Mouse (Mus musculus) embryo, embryonic 11 days (tissue): ENCODE measurements around the gene Arhgap30.

Experiments
- DNase-seq: peaks from one replicate; pipeline ENCODE4 v3.0.0-alpha.2; 2015

Arhgap30 gene

DNA sequence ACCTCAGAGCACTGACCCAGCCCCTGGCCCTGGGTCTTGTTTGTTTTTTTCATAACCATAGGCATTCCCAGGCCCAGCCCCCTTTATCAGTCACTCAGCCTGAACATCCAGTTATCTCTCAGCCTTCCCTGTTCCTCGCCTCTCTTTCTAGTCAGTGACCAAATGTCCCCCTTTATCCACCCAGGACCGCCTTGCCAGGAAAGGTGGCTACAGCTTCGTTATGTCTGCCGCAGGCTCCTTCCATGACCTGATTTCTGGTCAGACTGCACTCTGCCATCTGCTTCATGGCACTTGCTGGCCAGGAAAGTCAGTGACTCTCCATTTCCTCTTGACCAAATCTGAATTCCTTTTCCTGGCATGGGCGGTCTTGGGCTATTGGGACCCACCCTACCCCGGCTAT, 10.5 kb upstream of the Arhgap30 start:
- DNase-seq = no peak

DNA sequence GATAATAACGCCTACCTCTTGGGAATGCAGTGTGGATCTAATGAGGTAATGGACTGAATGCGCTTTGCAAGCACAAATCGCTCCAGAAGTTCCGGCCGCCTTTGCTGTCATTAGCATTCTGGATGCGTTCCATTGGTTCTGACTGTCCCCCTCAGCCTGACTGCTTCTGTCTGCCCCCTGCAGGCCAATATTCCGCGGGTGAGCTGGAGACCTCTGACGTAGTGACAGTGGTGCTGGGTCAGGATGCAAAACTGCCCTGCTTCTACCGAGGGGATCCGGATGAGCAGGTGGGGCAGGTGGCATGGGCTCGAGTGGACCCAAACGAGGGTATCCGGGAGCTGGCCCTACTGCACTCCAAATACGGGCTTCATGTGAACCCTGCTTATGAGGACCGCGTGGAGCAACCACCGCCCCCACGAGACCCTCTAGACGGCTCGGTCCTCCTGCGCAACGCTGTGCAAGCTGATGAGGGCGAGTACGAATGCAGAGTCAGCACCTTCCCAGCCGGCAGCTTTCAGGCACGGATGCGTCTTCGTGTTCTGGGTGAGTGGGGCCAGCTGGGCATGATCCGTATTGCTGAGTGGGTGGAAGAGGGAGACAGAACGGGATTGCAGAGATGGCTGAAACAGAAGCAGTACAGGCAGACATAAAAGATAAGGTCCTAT, 8.7 kb upstream of the Arhgap30 start:
- peak; percentile 86 for DNase-seq

DNA sequence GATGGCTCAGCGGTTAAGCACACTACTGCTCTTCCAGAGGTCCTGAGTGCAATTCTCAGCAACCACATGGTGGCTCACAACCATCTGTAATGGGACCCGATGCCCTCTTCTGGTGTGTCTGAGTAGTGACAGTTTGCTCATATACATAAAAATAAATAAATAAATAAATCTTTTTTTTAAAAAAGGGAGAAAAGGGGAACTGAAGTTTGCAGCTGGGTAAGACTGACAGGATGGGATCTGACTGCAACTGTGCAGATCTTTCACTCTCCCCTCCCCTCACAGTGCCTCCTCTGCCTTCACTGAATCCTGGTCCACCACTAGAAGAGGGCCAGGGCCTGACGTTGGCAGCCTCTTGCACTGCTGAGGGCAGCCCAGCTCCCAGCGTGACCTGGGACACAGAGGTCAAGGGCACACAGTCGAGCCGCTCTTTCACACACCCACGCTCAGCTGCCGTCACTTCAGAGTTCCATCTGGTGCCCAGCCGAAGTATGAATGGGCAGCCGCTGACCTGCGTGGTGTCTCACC, 6.6 kb upstream of the Arhgap30 start:
- no peak for DNase-seq

DNA sequence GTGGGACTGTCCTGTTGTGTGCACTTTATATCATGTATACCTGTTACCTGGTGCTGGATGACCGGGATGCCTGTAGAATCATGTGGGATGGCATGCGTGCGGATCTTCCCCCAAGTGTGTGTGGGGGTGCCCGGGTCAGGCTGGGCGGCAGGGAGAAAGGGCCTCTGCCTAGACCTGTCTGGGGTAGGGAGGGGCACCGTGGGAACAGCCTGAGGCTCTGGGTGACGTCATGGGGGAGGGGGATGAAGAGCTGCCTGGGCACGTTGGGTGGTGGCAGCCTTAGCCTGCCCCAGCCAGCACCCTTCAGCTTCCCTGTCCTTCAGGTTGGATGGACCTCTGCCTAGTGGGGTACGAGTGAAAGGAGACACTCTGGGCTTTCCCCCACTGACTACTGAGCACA, 4.4 kb upstream of the Arhgap30 start:
- no peak for DNase-seq

DNA sequence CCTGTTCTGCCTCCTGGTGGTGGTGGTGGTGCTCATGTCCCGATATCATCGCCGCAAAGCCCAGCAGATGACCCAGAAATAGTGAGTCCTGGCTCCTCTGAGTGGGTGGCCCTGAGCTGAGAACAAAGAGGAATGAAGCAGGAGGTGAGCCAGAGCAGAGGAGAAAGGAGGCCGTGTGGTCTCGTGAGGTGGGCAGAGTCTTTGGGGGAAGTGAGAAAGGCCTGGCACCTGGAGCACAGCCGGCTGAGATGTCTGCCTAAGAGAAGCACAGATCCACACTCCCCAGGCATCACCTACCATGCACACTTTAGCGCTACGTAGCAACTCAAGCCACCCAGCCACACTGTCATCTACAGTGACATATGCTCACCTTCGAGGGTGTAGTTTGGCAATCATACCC, 3.6 kb upstream of the Arhgap30 start:
- DNase-seq = no peak

DNA sequence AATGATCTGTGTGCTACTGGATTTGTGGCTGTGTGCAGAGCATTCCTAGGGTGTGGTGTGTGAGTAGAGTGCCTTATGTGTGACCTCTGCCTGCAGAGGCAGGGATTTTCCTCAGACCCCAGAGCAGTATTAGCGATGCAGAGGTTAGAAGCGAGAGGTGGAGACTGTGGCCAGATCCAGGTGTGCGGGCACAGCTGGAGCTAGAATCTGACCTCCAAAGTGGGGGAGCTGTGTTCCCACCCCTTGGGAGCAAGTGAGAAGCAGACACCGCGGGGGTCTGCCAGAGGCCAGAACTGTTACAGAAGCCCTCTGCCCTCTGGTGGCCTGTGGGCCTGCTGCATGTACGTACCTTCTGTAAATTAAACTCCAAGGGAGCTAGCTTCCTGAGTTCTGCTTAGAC, 1.7 kb upstream of the Arhgap30 start:
- peak; percentile 72 for DNase-seq

DNA sequence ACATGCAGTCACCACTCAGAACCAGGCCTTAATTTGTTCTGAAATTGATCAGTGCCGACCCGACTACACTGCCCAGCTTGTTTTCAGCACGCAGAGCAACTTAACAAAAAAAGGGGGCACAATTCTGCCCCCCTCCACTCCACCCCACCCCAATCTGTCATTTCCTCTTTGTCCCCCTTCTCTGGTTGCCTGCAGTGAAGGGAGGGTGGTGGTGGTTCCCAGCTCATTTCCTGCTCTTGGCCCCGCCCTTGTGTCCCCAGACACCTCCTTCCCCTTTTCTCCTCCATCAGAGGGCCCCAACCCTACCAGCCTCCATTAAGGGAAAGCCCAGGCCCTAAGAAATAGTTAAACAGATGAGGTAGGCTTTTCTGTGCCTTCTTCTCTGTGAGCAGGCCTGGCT, 1.3 kb downstream of the Arhgap30 start:
- no peak for DNase-seq

DNA sequence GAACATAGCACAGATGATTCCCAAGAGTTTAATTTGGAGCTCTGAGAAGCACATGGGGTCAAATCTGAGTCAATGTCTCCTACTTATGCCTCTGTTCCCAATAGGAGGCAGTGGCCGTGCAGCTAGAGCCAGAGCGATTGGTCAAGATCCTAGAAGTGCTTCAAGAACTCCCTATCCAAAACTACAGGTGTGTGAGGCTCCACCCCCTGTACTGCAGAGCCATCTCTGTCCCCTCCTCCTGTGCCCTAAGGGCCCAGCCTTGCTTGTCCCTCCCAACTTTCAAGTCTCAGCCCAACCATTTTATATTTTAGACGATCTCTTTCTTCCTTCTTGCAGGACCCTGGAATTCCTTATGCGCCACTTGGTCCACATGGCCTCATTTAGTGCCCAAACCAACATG, 13.1 kb downstream of the Arhgap30 start:
- DNase-seq = no peak

DNA sequence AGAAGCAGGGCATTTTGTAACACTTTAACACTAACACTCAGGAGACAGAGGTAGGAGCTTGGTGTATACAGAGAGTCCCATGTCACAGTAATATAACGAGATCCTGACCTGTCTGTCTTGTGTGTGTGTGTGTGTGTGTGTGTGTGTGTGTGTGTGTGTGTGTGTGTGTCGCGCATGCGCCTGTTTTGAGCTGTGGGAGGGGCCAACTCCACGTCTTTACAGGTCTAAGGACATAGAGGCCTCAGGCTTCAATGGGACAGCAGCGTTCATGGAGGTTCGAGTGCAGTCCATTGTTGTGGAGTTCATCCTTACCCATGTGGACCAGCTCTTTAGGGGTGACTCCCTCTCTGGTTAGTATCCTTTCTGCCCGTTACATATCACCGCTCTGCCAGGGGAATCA, 14.2 kb downstream of the Arhgap30 start:
- no peak for DNase-seq

DNA sequence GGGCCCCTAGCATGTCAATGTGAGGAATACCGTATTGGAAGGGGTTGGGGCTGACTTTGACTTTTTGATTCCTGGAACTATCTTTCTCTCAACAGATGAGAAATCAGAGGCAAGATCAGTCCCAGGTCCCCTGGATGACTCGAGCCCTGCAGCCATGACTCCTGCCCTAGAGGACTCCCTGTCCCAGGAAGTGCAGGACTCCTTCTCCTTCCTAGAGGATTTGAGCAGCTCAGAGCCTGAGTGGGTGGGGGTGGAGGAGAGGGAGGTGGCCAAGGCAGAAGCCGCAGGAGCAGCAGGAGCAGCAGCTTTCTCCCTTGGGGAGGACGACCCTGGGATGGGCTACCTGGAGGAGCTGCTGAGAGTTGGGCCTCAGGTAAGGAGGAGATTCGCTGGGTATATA, 18.5 kb downstream of the Arhgap30 start:
- DNase-seq = no peak

DNA sequence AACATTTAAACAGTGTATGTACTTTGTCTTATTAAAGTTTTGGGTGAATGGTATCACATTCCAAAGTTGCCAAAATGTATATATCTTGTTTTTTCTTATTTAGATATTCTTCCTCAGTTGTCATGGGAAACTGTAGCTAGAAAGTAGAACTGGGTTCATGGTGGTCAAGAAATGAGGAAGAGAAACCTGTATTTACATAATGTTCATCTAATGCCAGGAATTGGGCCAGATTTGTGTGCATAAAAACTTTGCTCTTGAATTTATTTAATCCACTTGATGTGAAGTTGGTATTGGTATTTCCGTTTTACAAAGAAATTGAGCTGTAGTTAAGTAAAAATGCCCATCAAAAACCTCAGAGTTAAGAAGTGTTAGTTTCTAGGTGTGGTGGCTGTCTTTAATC, 21.5 kb downstream of the Arhgap30 start:
- no peak for DNase-seq

DNA sequence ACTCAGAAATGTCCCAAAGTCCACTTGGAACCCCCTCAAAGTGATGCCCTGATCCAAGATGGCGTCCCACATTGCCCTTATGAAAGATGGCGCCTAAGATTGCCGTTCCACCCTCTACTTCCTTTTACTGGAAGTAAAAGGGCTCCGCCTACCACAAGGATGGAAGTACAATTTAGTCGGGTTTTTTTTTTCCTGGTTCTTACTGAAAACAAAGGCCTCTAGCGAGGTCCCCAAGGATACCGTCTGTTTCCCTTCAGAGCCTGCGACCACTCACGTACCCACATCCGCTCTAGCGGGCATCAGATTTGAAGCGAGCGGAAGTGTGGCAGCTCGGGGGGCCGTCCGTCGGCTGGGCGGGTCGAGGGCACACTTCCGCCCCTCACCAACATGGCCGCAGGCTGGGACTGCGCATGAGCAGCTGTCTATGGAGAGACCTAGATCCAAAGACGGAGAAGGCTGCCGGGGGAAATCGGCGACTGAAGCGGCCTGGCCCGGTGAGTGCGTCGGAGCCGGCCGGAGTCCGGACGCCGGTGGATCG, 22.3 kb downstream of the Arhgap30 start, which contains the start of gene Usf1:
Usf1 (plus strand) TSS at position 367 of the 538 bp plus-strand sequence.
- peak; percentile 97 for DNase-seq

DNA sequence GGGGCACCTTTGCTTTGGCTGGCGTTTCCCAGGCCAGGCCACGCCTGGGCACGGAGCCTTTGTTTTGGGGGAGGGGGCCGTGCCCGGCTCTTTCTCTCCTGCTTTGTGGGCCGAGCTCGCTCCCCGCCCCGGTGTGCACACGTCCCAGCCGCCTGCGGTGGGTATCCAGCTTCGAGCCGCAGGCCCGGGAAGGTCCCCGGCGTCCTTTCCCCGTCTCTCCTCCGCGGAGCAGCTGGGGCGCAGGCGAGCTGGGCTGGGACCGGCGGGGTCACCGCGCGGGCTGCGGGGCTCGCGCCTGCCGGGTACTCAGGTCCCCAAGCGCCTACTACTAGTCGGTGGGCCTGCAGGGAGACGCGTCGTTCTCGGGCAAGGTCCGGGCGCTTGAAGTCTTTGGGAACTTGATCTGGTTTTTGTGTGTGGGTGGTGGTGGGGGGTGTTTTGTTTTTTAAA, 22.8 kb downstream of the Arhgap30 start:
- no peak for DNase-seq

DNA sequence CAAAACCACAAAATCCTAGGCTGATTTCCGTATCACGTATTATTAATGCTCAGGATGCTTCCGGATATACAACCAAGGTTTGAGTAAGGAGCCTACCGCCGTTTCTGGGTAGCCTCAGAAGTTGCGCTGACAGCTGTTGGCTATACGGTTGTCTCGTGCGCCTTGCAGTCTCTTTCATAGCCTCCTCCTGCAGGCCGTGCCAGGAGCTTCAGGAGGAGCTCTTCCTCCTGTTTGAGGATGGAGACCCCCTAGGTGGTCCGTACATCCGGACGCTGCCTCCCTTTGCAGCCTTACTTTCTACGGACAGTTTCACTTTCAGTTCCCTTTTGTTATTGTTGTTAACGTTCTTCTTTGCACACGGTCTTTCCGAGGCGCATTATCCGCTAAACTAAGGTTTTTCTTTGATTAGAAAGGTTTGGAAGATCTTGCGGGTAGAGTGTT, 23.3 kb downstream of the Arhgap30 start:
- DNase-seq = peak; percentile 78

DNA sequence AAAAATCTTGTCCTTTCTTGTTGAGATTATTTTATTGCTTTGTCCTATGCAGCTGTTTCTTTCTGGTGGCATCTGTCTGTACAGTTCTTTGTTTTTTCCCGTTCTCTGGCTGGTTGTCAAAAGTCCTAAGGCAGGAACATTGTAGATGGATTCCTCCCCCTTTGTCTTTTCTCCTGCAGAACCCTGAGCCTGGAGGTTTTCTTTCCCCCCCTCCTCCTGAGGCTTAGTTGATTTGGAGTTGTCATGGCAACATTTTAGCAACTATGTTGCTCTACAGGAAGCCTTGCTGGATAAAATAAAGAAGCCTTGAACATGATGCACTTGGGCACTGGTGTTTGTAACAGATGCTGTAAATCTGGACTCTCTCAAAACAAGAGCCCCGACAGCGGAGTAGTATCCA, 23.7 kb downstream of the Arhgap30 start:
- peak; percentile 49 for DNase-seq

DNA sequence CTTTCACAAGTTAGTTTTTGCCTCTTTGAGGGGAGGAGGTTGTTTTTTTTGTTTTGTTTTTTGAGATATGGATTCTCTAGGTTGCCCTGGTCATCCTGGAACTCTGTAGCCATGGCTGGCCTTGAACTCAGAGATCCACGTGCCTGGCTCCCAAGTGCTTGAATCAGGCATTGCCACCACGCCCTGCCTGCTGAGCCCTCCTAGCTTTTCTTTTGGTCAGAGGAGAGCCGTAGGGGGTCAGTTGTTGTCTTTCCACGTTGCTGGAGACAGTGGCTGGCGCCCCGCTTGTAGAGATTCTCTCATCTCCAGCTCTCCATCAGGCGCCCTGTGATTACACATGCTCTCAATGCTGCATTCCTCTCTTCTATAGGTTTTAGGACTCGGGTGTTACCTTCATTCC, 24.9 kb downstream of the Arhgap30 start:
- DNase-seq = no peak

DNA sequence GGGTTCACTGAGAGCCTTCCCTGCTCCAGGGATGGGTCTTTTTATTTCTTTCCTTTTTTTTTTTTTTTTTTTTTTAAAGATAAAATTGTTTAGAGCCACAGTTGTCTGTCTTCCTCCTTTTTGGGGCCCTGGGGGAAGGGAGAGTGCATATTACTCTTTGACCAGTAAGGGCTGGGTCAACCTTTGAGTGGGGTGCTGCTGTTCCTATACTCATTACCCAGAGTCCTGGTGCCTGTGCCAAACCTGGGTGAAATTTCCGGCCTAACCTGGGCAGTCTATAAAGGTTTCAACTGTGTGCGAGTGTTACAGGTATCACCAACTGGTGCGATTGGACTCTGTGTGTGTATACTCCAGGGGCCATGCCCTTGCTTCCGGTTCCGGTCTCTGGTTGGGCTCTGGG, 29.9 kb downstream of the Arhgap30 start, which contains the start of gene Tstd1:
Tstd1 (plus strand) TSS at position 213 of the 400 bp plus-strand sequence.
- no peak for DNase-seq

DNA sequence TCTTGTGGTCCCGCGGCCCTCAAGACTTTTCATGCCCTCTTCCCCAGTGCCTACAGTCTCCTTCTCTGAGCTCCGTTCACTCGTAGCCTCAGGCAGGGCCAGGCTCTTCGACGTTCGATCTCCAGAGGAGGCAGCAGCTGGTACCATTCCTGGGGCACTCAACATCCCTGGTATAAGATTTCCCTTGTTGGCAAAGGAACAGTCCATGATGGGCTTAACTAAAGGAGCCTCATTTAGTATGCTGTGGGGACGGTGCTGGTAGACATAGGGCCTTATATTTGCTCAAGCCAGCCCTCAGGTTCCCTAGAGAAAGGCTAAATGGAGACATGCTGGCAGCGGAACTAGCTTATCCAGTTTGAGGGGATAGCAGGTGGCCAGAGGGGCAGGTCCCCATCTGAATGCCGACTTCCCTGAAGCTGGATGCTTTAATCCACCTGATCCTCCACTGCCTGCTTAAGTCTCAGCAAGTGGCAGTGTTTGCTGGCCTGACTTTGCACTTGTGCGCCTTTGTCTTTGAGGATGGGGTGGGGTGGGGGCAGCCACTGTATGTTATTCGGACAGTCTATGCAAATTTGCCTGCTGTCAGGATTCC, 30.6 kb downstream of the Arhgap30 start:
- DNase-seq = no peak

DNA sequence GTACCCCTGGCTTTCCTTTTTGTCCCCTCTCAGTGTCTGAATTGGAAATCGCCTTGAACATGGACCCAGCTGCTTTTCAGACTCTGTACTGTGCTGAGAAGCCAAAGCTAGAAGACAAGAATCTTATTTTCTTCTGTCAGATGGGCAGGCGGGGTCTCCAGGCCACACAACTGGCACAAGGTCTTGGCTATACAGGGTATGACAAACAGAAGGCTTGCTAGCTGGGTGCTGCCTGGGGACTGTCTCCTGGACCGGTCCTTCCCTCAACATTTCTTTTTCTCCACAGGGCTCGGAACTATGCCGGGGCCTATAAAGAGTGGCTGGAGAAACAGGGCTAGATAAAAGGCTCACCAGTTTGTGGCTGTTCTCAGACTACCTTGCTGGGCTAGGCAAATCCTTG, 31.2 kb downstream of the Arhgap30 start:
- no peak for DNase-seq

DNA sequence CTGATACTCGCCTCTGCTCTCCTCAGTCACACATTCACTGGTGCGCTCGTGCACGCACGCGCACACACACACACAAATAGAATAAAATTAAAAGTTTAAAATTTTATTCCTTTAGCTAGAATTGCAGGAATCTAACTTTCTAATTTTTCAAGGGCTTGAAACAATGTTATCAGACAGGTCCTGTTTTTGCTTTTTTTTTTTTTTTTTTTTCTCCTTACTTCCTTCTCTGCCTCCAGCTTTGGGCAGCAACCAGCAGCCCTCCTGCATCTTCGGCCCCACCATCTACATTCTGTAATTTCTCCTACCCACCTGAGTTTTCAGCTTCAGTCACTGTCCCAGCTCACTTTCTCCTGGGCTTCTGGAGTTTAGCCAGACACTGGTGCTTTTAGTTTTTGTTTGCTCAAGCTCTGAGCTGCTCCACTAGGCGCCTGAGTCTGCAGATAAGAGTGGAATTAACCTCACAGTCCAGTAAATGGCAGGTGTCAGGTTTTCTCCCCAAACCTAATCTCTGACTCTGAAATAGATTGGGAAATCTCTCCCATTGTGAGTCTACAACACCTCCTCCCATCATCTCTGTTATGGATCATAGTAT, 33.8 kb downstream of the Arhgap30 start:
- DNase-seq = no peak

DNA sequence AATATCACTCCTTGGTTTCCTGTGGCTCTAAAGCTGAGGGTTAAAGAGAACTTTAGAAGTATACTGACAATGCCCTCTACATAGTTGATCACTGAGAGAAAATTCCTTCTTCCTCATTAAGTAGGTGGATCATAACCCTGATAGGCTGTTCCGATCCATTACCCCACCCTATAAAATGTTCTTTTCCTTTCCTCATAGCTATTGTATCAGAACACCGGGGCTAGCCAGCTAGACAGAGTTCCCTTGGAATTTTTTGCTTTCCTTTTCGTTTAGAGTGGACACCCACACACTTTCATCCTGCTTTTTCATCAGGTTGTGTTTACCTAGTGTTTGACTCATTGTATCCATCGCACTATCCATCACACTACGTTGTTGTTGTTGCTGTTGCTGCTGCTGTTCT, 35.9 kb downstream of the Arhgap30 start:
- no peak for DNase-seq

DNA sequence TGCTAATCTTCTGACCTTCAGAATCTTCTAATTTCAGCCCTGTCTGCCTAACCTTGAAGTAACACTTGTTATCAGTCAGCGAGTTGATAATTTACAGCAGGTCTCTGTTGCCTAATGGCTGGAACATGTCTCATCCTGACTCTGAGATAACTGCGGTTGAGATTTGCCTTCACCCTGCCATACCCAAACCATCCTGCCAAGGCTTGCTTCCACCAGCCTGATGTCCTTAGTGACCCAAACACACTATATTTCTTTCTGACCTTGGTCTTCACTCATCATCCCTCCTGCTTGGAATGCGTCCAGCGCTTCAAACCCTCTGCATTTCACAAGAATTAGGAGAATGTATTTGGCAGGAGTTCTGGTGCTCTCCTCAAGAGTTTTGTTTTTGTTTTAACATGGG, 36.4 kb downstream of the Arhgap30 start:
- no peak for DNase-seq

DNA sequence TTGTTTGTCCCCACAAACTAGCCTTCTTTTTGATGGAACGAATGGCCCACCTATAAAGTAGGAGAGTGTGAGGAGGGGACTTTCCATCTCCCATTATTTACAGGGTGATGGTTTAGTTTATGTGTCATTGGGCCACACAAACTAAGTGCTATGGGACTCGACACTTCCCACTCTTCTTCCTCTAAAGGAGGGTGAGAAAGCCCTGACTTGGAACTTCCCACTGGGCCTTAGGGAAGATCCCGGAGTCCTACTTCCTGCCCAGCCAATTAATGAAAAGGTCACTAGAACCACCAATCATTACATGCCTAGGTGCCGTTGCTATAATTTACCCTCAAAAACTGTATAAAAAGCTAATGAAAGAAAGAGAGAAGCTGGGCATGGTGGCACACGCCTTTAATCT, 43.4 kb downstream of the Arhgap30 start:
- DNase-seq = no peak

DNA sequence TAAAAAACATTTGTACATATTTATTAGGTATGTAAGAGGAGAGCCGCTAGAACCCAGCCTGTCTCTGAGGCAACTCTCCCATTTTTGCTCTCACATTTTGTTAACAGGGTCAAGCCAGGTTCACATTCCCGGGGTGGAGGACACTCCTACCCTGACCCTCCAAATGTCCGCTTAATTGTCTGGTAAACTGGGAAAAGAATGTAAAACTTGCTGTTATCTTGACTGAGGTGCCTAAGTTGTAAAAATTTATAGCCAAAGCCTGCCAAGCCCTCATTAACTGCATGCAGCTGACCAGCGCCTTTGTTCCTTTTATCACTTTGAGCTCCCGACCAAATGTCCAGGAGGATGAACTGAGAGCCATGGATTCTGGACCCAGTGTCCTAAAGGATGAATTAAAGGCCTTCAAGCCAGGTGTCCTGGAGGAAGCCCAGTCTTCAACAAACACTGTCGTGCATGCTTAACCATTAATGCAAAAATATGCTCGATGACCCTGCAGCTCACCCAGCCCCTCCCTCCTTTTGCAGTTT, 46.6 kb downstream of the Arhgap30 start:
- peak; percentile 23 for DNase-seq
